Mouse (Mus musculus) kidney, embryonic 15.5 days (tissue): ENCODE measurements around the gene Slc16a10. TPM values are rescaled to one million over a fixed set of nuclear protein-coding genes. Genes with fewer than 3 reads are reported as not detected.

Source experiments
- ATAC-seq: fragments of 200-750 bp; cut with Nextera tagmentation; replicated peaks from 2 replicates; pipeline ENCODE4 v1.8.0; 2017; ENCODE audit warnings: moderate TSS enrichment; ENCODE audit not compliant: low FRiP score
- H3K27ac ChIP-seq: fragments of 300-500 bp; sonication (generic); 2 replicates; pipeline ENCODE4 v1.5.1; 2015; ENCODE audit warnings: mild to moderate bottlenecking, inconsistent platforms
- H3K27me3 ChIP-seq: fragments of 300-500 bp; sonication (generic); 2 replicates; pipeline ENCODE4 v1.6.1; 2015; ENCODE audit warnings: inconsistent platforms
- H3K36me3 ChIP-seq: fragments of 300-500 bp; sonication (generic); 2 replicates; pipeline ENCODE4 v1.6.1; 2015; ENCODE audit warnings: inconsistent platforms
- H3K4me1 ChIP-seq: fragments of 300-500 bp; sonication (generic); 2 replicates; pipeline ENCODE4 v1.6.1; 2015; ENCODE audit warnings: inconsistent platforms
- H3K4me2 ChIP-seq: fragments of 300-500 bp; sonication (generic); 2 replicates; pipeline ENCODE4 v1.6.1; 2015; ENCODE audit warnings: moderate library complexity, mild to moderate bottlenecking, inconsistent platforms
- H3K4me3 ChIP-seq: fragments of 300-500 bp; sonication (generic); replicated peaks from 2 replicates; pipeline ENCODE4 v1.5.1; 2015; ENCODE audit warnings: mild to moderate bottlenecking, inconsistent platforms
- H3K9ac ChIP-seq: fragments of 300-500 bp; sonication (generic); 2 replicates; pipeline ENCODE4 v1.6.1; 2015; ENCODE audit warnings: mild to moderate bottlenecking, inconsistent platforms
- H3K9me3 ChIP-seq: fragments of 300-500 bp; sonication (generic); replicated peaks from 2 replicates; pipeline ENCODE4 v1.6.1; 2016; ENCODE audit warnings: inconsistent platforms
- WGBS: fragments of 180-500 bp; shearing (Covaris S2); methylation state at CpG from one replicate; pipeline ENCODE4 v1.1.7; 2015; ENCODE audit warnings: mixed read lengths; 5-methylcytosine and 5-hydroxymethylcytosine counted together
- polyA plus RNA-seq: library from polyadenylated mRNA; unstranded; fragments of >200 nt; fragmentation: Nextera tagmentation; extraction: Ambion mirVana; gene quantifications from 2 replicates; pipeline ENCODE4 v1.2.1, GENCODE M21; 2015

Gene Slc16a10
- polyA plus RNA-seq, 1 experiment from 2014 or later = 12.5 TPM

DNA sequence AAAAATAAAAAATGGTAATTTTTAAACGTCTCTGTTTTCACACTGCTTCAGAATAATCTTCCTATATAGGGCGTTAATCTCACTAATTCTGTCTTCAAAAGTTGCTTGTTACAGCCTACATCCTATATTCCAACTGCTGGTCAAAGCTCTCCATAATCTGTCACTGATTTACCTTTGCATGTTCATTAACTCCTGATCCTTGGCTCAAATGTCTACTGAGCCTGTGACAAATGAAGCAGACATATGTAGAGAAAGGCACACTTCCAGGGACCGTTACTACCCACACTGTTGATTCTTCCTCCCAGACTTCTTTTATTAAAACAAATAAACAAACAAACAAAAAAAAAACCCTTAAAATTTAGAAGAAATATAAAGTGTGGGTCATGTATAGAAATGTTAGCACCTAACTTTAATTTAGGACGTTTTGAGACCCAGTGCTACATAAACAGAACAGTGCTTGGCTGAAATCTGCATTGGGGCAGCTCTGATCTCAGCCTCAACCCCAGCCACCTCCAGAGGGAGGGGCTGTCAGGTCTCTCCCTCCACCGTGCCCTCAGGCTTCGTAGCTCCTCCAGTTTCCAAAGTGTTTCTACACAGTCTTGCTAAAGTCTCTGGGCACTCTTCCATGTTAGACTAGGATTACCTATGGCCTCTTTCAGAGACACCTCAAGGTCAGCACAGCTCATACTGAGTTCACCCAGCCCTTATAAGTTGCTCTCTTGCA lies 83.8 kb downstream of the Slc16a10 start:
- H3K36me3 ChIP-seq = no peaks in the 10 kb centered on the region
- H3K27ac ChIP-seq = peak overlapping the region; percentile 70
- no peaks in the 10 kb centered on the region for H3K27me3 ChIP-seq
- no peak overlapping the region for H3K4me2 ChIP-seq
- H3K9me3 ChIP-seq = no peaks in the 10 kb centered on the region
- WGBS = 34% methylated on average over 6 of the region's 6 CpGs
- peaks cover 35% of the 10 kb centered on the region for H3K4me1 ChIP-seq
- no peak; the same call in 1 of the 2 replicates for ATAC-seq
- no peak overlapping the region for H3K9ac ChIP-seq
- H3K4me3 ChIP-seq = no peak overlapping the region

DNA sequence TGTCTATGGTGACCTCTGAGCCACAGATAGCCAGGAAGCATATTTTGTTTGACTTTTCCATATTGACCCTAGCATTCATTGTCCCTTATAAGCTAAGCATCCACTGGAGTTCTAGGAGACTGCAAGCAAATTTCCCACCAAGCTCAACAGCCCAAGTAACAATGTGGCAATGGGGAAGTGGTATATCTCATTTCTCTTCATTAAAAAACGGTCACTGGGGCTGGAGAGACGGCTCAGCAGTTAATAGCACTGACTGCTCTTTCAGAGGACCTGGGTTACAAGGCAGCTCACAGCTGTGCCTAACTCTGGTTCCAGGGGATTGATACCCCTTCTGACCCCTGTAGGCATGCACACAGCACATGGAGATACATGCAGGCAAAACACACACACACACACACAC lies 84.4 kb downstream of the Slc16a10 start:
- no peak for ATAC-seq
- H3K27ac ChIP-seq = no peak overlapping the region
- H3K4me1 ChIP-seq = peaks cover 34% of the 10 kb centered on the region
- WGBS = 31% methylated on average over 2 of the region's 2 CpGs
- H3K4me3 ChIP-seq = no peak overlapping the region
- no peaks in the 10 kb centered on the region for H3K36me3 ChIP-seq
- no peak overlapping the region for H3K9ac ChIP-seq
- H3K4me2 ChIP-seq = no peak overlapping the region
- H3K9me3 ChIP-seq = no peaks in the 10 kb centered on the region
- no peaks in the 10 kb centered on the region for H3K27me3 ChIP-seq

DNA sequence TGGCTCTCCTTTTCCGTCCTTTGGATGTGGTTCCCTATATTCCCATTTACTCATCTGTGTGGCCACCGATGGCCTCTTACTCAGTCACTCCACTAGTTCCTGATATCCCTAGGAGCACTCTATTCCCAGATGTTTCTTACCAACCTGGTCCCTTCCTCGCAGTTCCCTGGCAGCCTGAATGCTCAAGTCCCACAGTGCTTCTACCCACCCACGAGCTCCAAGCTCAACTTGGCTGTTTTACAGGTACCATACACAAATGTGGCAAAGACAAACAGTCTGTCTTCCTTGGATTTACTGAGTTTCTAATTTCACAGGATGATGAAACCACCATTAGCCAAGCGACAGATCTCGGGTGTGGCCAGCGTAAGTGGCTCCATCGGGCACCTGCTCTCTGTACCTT lies 87.6 kb downstream of the Slc16a10 start:
- Histone ChIP-seq H3K4me2 (no peak overlapping the region), H3K4me1 (peaks cover 25% of the 10 kb centered on the region), H3K9ac (no peak overlapping the region), H3K36me3 (no peaks in the 10 kb centered on the region), H3K27ac (no peak overlapping the region), H3K4me3 (no peak overlapping the region), H3K9me3 (no peaks in the 10 kb centered on the region), H3K27me3 (no peaks in the 10 kb centered on the region)
- WGBS = 82% methylated on average over 8 of the region's 8 CpGs
- ATAC-seq = no peak

DNA sequence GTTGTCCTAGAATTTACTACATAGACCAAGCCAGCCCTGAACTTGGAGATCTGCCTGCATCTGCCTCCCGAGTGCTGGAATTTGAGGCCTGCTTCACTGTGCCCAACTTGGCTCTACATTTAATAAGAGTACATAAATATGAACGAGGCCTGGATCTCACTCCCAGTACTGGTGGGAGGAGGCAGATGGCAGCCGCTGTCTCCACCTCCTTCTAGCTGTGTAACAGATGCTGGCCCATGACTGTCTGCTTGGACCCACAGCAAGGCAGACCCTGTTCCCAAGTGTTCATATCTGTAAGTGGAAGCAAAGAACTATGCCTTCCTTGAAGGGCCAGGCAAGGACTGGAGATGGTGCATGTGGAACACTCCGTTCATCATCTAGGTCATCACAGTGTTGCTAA lies 88.2 kb downstream of the Slc16a10 start:
- ATAC-seq = no peak
- 91% methylated on average over 4 of the region's 4 CpGs for WGBS

DNA sequence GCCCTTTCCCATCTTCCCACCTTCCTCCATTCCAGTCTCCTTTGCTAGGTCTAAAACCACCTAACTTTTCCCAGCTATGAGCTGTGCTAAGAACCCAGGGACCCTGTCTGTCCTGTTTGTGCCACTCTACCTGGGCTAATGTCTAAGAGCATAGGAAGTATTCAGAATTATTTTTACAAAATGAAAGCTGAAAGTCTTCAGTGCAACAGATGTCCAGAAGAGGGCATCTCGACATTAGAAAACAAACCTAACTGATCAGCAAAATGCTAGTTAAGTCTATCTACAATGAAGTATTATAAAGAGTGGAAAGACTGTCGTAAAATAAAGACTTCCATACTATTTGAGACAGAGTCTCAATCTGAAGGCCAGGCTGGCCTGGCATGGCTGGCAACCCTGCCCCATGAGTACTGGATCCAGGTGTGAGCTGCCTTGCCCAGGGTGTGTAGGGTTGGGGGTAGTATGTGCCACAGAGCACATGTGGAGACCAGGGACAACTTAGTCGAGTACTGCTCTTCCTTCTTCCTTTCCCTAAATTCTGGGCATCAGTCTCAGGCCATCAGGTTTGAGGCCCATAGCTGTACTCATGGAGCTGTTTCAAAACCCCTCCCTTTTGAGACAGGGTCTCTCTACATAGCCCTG lies 88.7 kb downstream of the Slc16a10 start:
- H3K4me1 ChIP-seq = peaks cover 15% of the 10 kb centered on the region
- 62% methylated on average over 3 of the region's 3 CpGs for WGBS

More for the DNA sequence above, 88.2 kb downstream of the Slc16a10 start:
- Histone ChIP-seq H3K4me3 (no peak overlapping the region), H3K4me1 (peaks cover 20% of the 10 kb centered on the region), H3K27me3 (no peaks in the 10 kb centered on the region), H3K27ac (no peak overlapping the region), H3K9ac (no peak overlapping the region), H3K4me2 (no peak overlapping the region), H3K9me3 (no peaks in the 10 kb centered on the region), H3K36me3 (no peaks in the 10 kb centered on the region)

DNA sequence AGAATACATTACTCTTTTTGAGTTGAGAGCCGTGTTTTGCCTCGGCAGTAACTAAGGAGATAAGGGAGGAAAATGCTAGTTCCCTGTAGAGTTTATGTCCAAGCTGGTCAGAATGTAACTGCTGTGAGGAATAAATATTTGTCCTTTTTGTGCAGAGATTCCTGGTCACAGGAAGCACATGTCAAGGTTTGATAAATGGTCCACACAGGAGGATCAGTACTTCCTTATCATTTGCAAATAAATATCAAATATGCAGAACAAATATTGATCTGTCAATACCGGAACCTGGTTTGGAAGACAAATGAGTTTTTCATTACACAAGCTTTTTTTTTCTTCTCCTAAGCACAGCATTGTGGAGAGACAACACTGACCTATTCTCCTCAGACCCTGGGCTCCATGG lies 90.1 kb downstream of the Slc16a10 start:
- Histone ChIP-seq H3K4me1 (peaks cover 6% of the 10 kb centered on the region), H3K27me3 (no peaks in the 10 kb centered on the region), H3K36me3 (no peaks in the 10 kb centered on the region), H3K27ac (no peak overlapping the region), H3K4me2 (no peak overlapping the region), H3K9ac (no peak overlapping the region), H3K9me3 (no peaks in the 10 kb centered on the region), H3K4me3 (no peak overlapping the region)
- 72% methylated on average over 3 of the region's 3 CpGs for WGBS
- ATAC-seq = no peak

More for the DNA sequence above, 88.7 kb downstream of the Slc16a10 start:
- Histone ChIP-seq H3K27ac (no peak overlapping the region), H3K4me2 (no peak overlapping the region), H3K9me3 (no peaks in the 10 kb centered on the region), H3K9ac (no peak overlapping the region), H3K36me3 (no peaks in the 10 kb centered on the region), H3K4me3 (no peak overlapping the region), H3K27me3 (no peaks in the 10 kb centered on the region)
- ATAC-seq = no peak

DNA sequence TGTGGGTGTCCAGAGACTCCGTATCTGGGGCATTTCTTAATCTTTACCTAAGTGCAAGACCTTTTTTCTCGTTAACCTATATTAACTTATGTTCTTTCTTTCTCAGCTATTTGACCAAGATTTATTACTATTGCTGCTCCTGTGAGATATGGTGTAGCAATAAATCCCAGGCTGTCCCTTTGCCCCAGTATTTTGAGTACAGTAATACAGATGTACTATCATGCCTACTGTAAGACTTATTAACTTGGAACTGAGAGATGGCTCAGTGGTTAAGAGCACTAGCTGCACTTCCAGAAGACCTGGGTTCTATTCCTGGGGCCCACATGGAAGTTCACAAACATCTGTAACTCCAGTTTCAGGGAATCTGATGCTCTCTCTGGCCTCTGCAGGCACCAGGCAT lies 91.3 kb downstream of the Slc16a10 start:
- Histone ChIP-seq H3K27ac (no peak overlapping the region), H3K36me3 (no peaks in the 10 kb centered on the region), H3K4me2 (no peak overlapping the region), H3K9me3 (no peaks in the 10 kb centered on the region), H3K4me3 (no peak overlapping the region), H3K9ac (no peak overlapping the region), H3K27me3 (no peaks in the 10 kb centered on the region), H3K4me1 (no peaks in the 10 kb centered on the region)
- ATAC-seq = no peak
- WGBS = 73% methylated on average over 2 of the region's 2 CpGs

DNA sequence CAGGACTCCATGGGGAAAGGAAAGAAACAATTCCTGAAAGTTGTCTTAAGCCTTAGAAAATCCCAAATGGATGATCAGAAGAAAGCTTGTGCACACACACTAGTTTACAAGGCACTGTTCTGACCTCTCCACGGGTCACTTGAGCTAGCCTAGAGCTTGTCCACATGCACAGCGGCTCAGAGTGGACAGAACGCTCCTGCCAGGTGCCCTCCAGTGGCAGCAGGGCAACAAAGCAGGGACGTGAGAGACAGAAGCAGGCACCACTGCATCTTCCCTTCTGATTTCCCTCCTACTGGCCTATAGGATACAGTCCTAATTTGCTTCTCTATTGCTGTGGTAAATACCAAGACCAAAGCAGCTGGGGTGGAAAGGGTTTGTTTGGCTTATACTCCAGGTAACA lies 100.7 kb downstream of the Slc16a10 start:
- H3K4me2 ChIP-seq = no peak overlapping the region
- H3K4me1 ChIP-seq = no peaks in the 10 kb centered on the region
- H3K36me3 ChIP-seq = no peaks in the 10 kb centered on the region
- 0 out of 2 replicates have a peak, but pooled peaks have one; percentile 33 for ATAC-seq
- 8% methylated on average over 4 of the region's 4 CpGs for WGBS
- no peak overlapping the region for H3K9ac ChIP-seq
- H3K27ac ChIP-seq = no peak overlapping the region
- H3K4me3 ChIP-seq = no peak overlapping the region
- no peaks in the 10 kb centered on the region for H3K27me3 ChIP-seq
- no peaks in the 10 kb centered on the region for H3K9me3 ChIP-seq

DNA sequence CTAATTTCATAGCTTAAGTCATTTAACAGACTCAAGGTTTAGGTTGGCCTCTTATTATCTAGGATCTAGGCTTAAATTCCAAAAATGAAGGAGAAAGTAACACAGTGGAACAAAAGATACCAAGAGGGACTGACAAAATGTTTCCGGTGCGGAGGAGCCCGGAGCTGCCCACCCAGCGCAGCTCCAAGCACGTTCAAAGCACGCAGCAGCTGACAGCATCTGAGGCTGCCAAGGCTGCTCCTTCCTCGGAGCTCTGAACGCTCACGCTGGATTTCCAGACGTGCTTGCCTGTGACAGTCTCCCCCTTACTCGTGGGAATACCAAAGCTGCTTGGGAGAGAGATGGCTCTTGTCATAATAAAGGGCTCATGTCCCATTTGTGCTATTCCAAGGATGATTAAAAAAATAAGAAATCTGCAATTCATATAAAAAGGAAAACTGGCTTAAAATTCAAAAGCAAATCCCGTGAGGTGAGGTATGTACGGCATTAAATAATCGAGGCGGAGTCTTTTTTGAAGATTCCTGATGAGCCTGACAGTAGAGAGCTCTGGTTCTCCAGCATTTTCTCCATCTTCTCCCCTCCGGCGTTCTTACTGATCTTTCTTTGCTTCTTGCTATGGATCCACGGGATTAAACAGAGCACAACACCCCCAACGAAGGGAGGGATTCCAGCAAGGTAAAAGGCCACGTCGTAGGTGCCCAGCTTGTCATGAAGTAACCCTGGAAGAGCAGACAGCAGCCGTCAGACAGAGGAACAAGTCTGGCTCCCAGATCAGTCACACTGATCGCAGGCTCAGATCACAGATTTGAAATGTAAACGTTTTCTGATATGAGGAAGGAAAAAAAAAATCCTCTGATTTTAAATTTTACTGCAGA lies 105.1 kb downstream of the Slc16a10 start:
- no peak overlapping the region for H3K4me2 ChIP-seq
- H3K4me1 ChIP-seq = no peaks in the 10 kb centered on the region
- no peaks in the 10 kb centered on the region for H3K27me3 ChIP-seq
- no peak overlapping the region for H3K4me3 ChIP-seq
- H3K9me3 ChIP-seq = no peaks in the 10 kb centered on the region
- no peak overlapping the region for H3K27ac ChIP-seq
- H3K36me3 ChIP-seq = no peaks in the 10 kb centered on the region
- H3K9ac ChIP-seq = no peak overlapping the region
- ATAC-seq = no peak
- WGBS = 81% methylated on average over 24 of the region's 24 CpGs

DNA sequence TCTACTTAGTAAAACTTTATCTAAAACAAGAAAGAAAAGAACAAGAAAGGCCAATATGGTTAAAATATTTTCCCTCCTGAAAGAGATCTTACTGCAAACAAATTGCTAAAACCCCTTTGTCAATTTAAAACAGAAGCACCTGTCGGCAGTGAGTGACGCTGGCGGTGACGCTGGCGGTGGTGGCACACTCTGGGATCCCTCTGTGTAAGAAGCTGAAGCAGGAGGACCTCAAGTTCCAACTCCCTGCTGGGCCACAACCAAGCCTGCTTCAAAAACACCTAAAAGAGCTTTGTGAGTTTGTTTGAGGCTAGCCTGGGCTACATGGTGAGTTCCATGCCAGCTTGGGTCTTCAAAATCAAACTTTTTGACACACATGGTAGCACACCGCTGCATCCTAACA lies 107.1 kb downstream of the Slc16a10 start:
- Histone ChIP-seq H3K4me3 (no peak overlapping the region), H3K36me3 (no peaks in the 10 kb centered on the region), H3K9ac (no peak overlapping the region), H3K4me2 (no peak overlapping the region), H3K27ac (no peak overlapping the region), H3K9me3 (no peaks in the 10 kb centered on the region), H3K4me1 (no peaks in the 10 kb centered on the region), H3K27me3 (no peaks in the 10 kb centered on the region)
- no peak for ATAC-seq
- WGBS = 96% methylated on average over 6 of the region's 6 CpGs

DNA sequence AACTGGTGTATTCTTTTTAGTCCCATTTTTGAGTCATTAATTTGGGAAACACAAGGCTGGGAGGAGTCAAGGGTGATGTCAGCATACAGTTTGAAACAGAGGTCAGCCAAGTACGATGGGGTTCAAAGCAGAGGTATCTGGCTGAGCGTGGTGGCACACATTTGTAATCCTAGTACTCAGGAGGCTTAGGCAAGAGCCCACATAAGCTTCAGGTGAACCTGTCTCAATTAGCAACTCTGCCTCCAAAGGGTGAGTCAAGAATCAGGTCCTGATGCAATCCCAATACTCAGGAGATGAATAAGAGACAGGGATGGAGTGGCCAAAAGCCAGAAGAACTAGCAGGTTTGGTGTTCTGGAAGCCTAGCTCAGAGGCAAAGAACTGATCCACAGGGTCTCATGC lies 109.2 kb downstream of the Slc16a10 start:
- WGBS = 59% methylated on average over 2 of the region's 2 CpGs

DNA sequence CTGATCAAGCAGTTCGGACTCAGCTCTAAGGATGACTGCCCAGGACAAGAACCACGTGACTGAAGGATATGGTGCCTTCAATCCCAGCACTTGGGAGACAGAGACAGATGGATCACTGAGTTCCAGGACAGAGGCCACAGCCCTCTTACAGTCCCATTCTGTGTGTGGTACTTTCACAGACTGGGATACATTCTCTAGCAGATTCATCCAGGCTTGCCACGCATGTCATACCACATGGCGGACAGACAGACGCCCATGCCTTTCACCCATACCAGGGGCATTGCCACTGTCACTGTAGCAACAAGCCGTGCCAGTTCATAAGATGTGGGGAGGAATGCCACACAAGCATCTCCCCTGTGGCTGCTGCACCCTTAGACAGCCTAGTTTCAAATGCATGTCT lies 111.3 kb downstream of the Slc16a10 start:
- Histone ChIP-seq H3K27ac (no peak overlapping the region), H3K4me1 (no peaks in the 10 kb centered on the region), H3K9ac (no peak overlapping the region), H3K9me3 (peaks cover 7% of the 10 kb centered on the region; the same call in 1 of the 2 replicates), H3K4me3 (no peak overlapping the region), H3K27me3 (no peaks in the 10 kb centered on the region), H3K4me2 (no peak overlapping the region), H3K36me3 (no peaks in the 10 kb centered on the region)
- 94% methylated on average over 6 of the region's 6 CpGs for WGBS
- no peak for ATAC-seq

More for the DNA sequence above, 109.2 kb downstream of the Slc16a10 start:
- Histone ChIP-seq H3K4me1 (no peaks in the 10 kb centered on the region), H3K4me2 (no peak overlapping the region), H3K27ac (no peak overlapping the region), H3K36me3 (no peaks in the 10 kb centered on the region), H3K4me3 (no peak overlapping the region), H3K27me3 (no peaks in the 10 kb centered on the region), H3K9ac (no peak overlapping the region), H3K9me3 (no peaks in the 10 kb centered on the region)
- no peak for ATAC-seq
